Mouse (Mus musculus): ENCODE measurements around the gene Dmac2.

DNA sequence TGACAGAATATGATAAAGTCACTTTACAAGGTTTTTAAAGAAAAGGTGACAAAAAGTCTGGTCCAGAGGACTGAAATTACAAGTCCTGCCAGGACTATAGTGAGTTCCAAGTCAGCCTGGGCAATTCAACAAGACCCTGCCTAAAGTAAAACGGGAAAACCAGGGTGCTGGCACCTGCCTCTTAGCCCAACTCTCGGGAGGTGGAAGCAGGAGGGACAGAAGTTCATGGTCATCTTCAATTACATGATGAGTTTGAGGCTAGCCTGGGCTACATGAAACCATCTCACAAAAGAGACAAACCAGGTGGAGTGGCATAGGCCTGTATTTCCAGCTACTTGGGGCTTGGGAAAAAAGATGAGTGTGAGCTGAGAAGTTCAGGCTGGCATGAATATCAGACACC lies 52.5 kb downstream of the Dmac2 start:
- TF ChIP-seq CTCF (IDR thresholded peaks at IDR 0.05; ENCODE audit: extremely low read depth, insufficient read length, insufficient replicate concordance, low read depth, low read length) (no peak), POLR2A (IDR thresholded peaks at IDR 0.05; ENCODE audit: low read depth, low read length) (no peak)

Data from small intestine, adult 2 months (tissue).